Mouse (Mus musculus) lung, embryonic 16.5 days (tissue): ENCODE results near the gene Acsf3. TPM values are rescaled to one million over a fixed set of nuclear protein-coding genes. Genes with fewer than 3 reads are reported as not detected.
A peak's percentile ranks its signal among the peaks of the same experiment; 100 is the strongest.

Source experiments
- ATAC-seq: fragments of 200-750 bp; cut with Nextera tagmentation; 2 replicates; pipeline ENCODE4 v1.8.0; 2017; ENCODE audit warnings: low read depth, mild to moderate bottlenecking, moderate library complexity
- H3K27ac ChIP-seq: fragments of 300-500 bp; sonication (generic); 2 replicates; pipeline ENCODE4 v1.5.1; 2014; ENCODE audit warnings: mild to moderate bottlenecking, control low read depth, low read length
- H3K27me3 ChIP-seq: fragments of 300-500 bp; sonication (generic); 2 replicates; pipeline ENCODE4 v1.6.1; 2014; ENCODE audit warnings: low read depth, low read length, mixed read lengths; ENCODE audit not compliant: control insufficient read depth, insufficient read depth
- H3K36me3 ChIP-seq: fragments of 300-500 bp; sonication (generic); 2 replicates; pipeline ENCODE4 v1.6.1; 2014; ENCODE audit warnings: low read length; ENCODE audit not compliant: control insufficient read depth, insufficient read depth
- H3K4me1 ChIP-seq: fragments of 300-500 bp; sonication (generic); replicated peaks from 2 replicates; pipeline ENCODE4 v1.6.1; 2014; ENCODE audit warnings: low read length, mixed read lengths; ENCODE audit not compliant: control insufficient read depth, insufficient read depth
- H3K4me2 ChIP-seq: fragments of 300-500 bp; sonication (generic); 2 replicates; pipeline ENCODE4 v1.6.1; 2014; ENCODE audit warnings: low read depth, low read length, control low read depth
- H3K4me3 ChIP-seq: fragments of 300-500 bp; sonication (generic); 2 replicates; pipeline ENCODE4 v1.5.1; 2014; ENCODE audit warnings: mild to moderate bottlenecking, low read length, control low read depth
- H3K9ac ChIP-seq: fragments of 300-500 bp; sonication (generic); 2 replicates; pipeline ENCODE4 v1.6.1; 2014; ENCODE audit warnings: low read length, control low read depth
- H3K9me3 ChIP-seq: fragments of 300-500 bp; sonication (generic); 2 replicates; pipeline ENCODE4 v1.6.1; 2016; ENCODE audit warnings: low read length; ENCODE audit not compliant: control insufficient read depth
- WGBS: fragments of 180-500 bp; shearing (Covaris S2); extraction: QIAGEN DNeasy Blood & Tissue Kit; methylation state at CpG from one replicate; pipeline ENCODE4 v1.1.7; 2014; 5-methylcytosine and 5-hydroxymethylcytosine counted together
- polyA plus RNA-seq: library from polyadenylated mRNA; unstranded; fragments of >200 nt; fragmentation: Nextera tagmentation; extraction: Ambion mirVana; gene quantifications from 2 replicates; pipeline ENCODE4 v1.2.1, GENCODE M21; 2015

Acsf3 gene
- polyA plus RNA-seq, 1 experiment from 2014 or later: 17.1 TPM

DNA sequence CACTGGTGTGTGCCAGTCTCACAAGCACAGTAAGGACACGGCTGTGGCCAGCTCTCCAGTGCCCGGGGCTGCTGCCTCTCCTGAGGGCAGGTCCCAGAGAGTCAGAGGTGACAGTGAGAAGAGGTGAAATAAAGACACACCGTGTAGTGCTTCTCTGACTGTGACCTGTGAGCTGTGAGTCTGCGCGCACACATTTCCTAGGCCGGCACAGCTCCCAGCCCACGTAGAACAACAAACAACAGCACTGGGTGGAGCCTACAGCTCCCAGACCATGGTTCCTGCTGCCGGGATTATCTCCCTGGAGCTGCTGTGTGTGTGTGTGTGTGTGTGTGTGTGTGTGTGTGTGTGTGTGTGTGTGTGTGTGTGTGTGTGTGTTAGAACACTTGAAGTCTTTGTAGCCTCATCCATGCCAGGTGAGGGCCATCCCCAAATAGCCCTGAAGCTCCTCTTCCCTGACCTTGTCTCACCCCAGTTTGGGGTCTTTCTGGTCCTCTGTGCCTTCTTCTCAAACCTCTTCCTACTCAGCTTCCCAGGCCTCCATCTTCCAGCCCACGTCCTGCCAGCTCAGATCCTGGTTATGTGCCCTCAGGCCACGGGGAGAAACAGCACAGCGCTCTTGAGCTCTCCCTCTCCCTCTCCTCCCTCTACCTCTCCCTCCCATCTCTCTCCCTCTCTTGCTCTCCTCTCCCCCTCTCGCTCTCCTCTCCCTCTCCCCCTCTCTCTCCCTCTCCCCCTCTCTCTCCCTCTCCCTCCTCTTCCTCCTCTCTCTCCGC lies 42.6 kb downstream of the Acsf3 start:
- no peak for ATAC-seq
- Histone ChIP-seq H3K9ac (no peak overlapping the region), H3K36me3 (peaks cover 3% of the 10 kb centered on the region; the same call in 1 of the 2 replicates), H3K9me3 (no peaks in the 10 kb centered on the region), H3K27me3 (no peaks in the 10 kb centered on the region), H3K4me2 (no peak overlapping the region), H3K27ac (no peak overlapping the region), H3K4me1 (no peaks in the 10 kb centered on the region), H3K4me3 (no peak overlapping the region)
- 27% methylated on average over 13 of the region's 13 CpGs for WGBS

GRCm38 (mm10) chr8:122819776-122820175 lies 44.5 kb downstream of the Acsf3 start:
- Histone ChIP-seq H3K27me3 (no peaks in the 10 kb centered on the region), H3K4me1 (no peaks in the 10 kb centered on the region), H3K27ac (no peak overlapping the region), H3K9me3 (no peaks in the 10 kb centered on the region), H3K4me3 (no peak overlapping the region), H3K9ac (no peak overlapping the region), H3K36me3 (peaks cover 3% of the 10 kb centered on the region; the same call in 1 of the 2 replicates), H3K4me2 (no peak overlapping the region)
- WGBS: 33% methylated on average over 11 of the region's 11 CpGs
- no peak for ATAC-seq

DNA sequence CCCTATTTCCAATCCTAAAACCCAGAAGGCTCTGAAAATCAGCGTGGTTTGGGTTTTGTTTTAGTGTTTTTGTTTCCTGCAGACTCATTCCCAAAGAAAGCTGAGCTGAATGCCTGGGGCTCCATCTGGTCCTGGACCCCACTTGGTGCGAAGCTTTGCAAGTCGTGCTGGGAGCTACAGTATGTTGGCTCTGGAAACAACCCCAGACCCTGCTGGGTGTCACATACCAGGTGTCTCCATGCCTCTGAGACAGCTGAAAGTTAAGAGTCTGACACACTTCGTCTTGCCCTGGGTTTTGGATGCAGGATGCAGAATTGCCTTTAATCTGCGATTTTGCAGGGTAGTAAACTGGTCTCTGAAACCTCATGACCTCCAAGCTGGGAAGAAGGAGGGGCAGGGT lies 49.3 kb downstream of the Acsf3 start:
- Histone ChIP-seq H3K27ac (no peak overlapping the region), H3K9ac (no peak overlapping the region), H3K27me3 (no peaks in the 10 kb centered on the region), H3K36me3 (no peaks in the 10 kb centered on the region), H3K4me3 (no peak overlapping the region), H3K9me3 (no peaks in the 10 kb centered on the region), H3K4me2 (no peak overlapping the region), H3K4me1 (no peaks in the 10 kb centered on the region)
- WGBS: 32% methylated on average over 5 of the region's 5 CpGs
- no peak for ATAC-seq

DNA sequence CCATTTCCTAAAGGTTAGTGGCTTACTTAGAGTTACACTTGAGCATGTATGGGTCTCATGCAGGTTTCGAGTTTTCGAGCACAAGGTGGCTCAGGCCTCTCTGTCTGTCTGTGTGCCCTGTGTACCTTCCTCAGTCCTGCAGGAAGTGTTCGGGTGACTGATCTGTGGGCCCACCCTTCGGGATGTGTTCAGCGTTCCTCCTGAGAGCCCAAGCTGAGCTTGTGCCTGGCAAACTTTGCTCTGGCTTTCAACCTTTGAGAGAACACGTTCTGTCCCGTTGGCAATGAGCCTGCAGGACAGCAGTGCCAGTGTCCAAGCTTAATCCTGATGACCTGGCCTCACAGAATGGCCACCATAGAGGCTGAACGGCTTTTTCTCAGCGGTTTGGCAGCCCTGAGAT lies 49.7 kb downstream of the Acsf3 start:
- WGBS: 67% methylated on average over 9 of the region's 9 CpGs

GRCm38 (mm10) chr8:122825408-122825807 lies 50.1 kb downstream of the Acsf3 start:
- Histone ChIP-seq H3K36me3 (no peaks in the 10 kb centered on the region), H3K4me3 (no peak overlapping the region), H3K4me2 (no peak overlapping the region), H3K27me3 (no peaks in the 10 kb centered on the region), H3K9me3 (no peaks in the 10 kb centered on the region), H3K9ac (no peak overlapping the region), H3K27ac (no peak overlapping the region), H3K4me1 (no peaks in the 10 kb centered on the region)
- 66% methylated on average over 8 of the region's 8 CpGs for WGBS
- no peak for ATAC-seq

More for the DNA sequence above, 49.7 kb downstream of the Acsf3 start:
- no peaks in the 10 kb centered on the region for H3K9me3 ChIP-seq
- H3K4me1 ChIP-seq: no peaks in the 10 kb centered on the region
- H3K27ac ChIP-seq: no peak overlapping the region
- H3K4me2 ChIP-seq: no peak overlapping the region
- no peak overlapping the region for H3K9ac ChIP-seq
- ATAC-seq: no peak
- no peaks in the 10 kb centered on the region for H3K27me3 ChIP-seq
- H3K4me3 ChIP-seq: no peak overlapping the region
- H3K36me3 ChIP-seq: no peaks in the 10 kb centered on the region

GRCm38 (mm10) chr8:122829396-122829795 lies 54.1 kb downstream of the Acsf3 start:
- WGBS: 76% methylated on average over 3 of the region's 3 CpGs
- H3K27me3 ChIP-seq: no peaks in the 10 kb centered on the region

DNA sequence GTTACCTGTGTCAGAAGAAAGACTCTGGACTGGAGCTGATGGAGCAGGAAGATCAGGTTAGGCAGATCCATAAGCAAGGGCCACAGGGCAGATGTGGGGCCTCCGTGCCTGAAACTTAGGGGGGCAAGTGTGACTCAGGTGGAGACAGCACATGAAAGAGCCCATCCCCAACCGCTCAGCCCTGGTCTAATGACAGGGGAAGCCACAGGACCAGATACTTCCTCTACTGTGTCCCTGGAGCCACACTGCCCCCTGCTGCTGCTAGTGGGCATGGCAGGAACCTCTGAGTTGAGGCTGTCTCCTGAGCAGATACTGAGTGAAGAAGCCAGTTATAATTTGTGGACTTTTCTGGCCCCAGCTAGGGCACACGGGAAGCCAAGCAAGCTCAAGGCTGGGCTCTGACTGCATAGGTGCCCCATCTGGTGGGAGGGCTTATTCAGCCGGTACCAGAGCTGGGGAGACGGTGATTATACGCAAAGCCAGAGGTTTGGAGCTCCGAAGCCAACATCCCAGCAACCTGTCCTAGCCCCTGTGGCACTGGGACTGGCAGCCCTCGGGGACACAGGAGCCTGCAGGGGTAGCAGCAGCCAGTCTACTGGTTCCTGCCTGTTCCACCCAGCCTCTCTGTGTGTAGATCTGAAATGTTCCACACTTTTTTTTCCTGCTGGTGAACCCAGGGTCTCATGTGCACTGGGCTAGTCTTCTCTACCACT lies 55.2 kb downstream of the Acsf3 start:
- Histone ChIP-seq H3K4me2 (no peak overlapping the region), H3K36me3 (no peaks in the 10 kb centered on the region), H3K4me3 (no peak overlapping the region), H3K4me1 (no peaks in the 10 kb centered on the region), H3K27ac (no peak overlapping the region), H3K9ac (no peak overlapping the region), H3K9me3 (no peaks in the 10 kb centered on the region), H3K27me3 (no peaks in the 10 kb centered on the region)
- peak; percentile 79 for ATAC-seq
- 40% methylated on average over 8 of the region's 8 CpGs for WGBS

More at GRCm38 (mm10) chr8:122829396-122829795, 54.1 kb downstream of the Acsf3 start:
- ATAC-seq: no peak
- H3K4me1 ChIP-seq: no peaks in the 10 kb centered on the region
- no peak overlapping the region for H3K9ac ChIP-seq
- H3K9me3 ChIP-seq: no peaks in the 10 kb centered on the region
- H3K4me3 ChIP-seq: no peak overlapping the region
- H3K27ac ChIP-seq: no peak overlapping the region
- H3K4me2 ChIP-seq: no peak overlapping the region
- H3K36me3 ChIP-seq: no peaks in the 10 kb centered on the region

- no peaks in the 10 kb centered on the region for H3K27me3 ChIP-seq
- H3K27ac ChIP-seq: no peak overlapping the region
- ATAC-seq: no peak
- H3K4me2 ChIP-seq: no peak overlapping the region
- H3K36me3 ChIP-seq: no peaks in the 10 kb centered on the region
- H3K9ac ChIP-seq: no peak overlapping the region
- no peaks in the 10 kb centered on the region for H3K4me1 ChIP-seq
- WGBS: 86% methylated on average over 8 of the region's 8 CpGs
- no peak overlapping the region for H3K4me3 ChIP-seq
- no peaks in the 10 kb centered on the region for H3K9me3 ChIP-seq
Measured at GRCm38 (mm10) chr8:122834416-122834815, 59.1 kb downstream of the Acsf3 start.

- peak; percentile 54; the same call in 1 of the 2 replicates for ATAC-seq
- Histone ChIP-seq H3K9ac (no peak overlapping the region), H3K9me3 (no peaks in the 10 kb centered on the region), H3K27me3 (no peaks in the 10 kb centered on the region), H3K36me3 (no peaks in the 10 kb centered on the region), H3K4me1 (no peaks in the 10 kb centered on the region), H3K27ac (no peak overlapping the region), H3K4me2 (no peak overlapping the region), H3K4me3 (no peak overlapping the region)
- WGBS: 28% methylated on average over 7 of the region's 8 CpGs
Measured at GRCm38 (mm10) chr8:122834971-122835370, 59.7 kb downstream of the Acsf3 start.
